Mouse (Mus musculus): ENCODE results near the gene Agtpbp1. TPM values are rescaled to one million over a fixed set of nuclear protein-coding genes. Genes with fewer than 3 reads are reported as not detected.

The Agtpbp1 gene
- total RNA-seq, 1 experiment from 2014 or later: 81.8 TPM

DNA sequence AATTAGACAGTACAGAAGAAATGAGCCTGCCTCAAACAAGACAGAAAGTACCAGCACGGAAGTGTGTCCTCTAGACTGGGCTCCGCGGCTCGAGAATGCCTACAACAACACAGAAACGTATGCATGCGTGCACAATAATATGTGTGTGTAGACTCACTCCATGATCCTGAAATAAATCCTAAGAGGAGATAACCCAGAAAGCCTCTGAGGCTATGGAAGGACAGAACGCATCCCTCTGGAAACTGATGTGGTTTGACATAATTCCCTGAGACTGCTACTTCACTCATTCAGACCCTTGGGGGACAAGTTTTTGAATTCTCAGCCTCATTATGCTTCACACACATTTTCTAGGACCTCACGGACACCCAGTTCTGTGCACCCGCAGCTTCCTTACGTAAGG lies 42.6 kb downstream of the Agtpbp1 start:
- no peak for ATAC-seq (replicated peaks; ENCODE audit: insufficient number of reproducible peaks, low FRiP score, low TSS enrichment, poor library complexity, severe bottlenecking)

DNA sequence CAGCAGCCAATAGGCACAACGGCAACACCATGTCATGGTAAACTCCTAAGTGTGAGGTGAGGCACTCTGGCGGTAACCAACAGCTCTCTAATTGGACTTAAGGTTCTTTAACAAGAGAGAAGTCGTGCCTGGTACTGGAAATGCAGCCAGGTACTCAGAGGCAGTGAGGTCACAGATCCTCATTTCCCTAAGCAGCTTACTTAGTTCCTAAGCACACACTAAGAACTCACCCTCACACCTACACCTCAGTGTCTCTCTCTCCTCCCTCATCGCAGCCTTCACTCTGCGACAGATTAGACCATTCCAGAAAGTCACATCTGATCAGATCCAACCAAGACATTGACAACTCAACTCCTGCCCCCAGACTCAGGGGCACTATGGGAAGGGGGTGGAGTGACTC lies 45.0 kb downstream of the Agtpbp1 start:
- ATAC-seq (replicated peaks; ENCODE audit: insufficient number of reproducible peaks, low FRiP score, low TSS enrichment, poor library complexity, severe bottlenecking): no peak

DNA sequence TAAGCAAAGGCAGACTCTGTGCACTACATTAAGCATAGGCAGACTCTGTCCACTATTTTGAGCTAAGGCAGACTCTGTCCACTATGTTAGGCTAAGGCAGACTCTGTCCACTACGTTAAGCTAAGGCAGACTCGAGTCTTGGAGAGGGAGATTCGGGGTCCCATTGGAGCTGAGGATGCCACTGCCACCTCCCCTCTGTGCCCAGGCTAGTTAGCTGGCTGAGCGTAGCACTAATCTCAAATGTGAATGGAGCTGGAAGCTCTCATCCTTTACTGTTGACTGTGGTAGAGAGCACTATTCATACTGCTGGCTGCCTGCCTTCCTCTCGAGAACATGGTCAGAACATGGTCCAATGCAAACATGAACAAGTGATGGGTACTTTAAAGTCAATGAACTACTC lies 46.4 kb downstream of the Agtpbp1 start:
- no peak for ATAC-seq (replicated peaks; ENCODE audit: insufficient number of reproducible peaks, low FRiP score, low TSS enrichment, poor library complexity, severe bottlenecking)

DNA sequence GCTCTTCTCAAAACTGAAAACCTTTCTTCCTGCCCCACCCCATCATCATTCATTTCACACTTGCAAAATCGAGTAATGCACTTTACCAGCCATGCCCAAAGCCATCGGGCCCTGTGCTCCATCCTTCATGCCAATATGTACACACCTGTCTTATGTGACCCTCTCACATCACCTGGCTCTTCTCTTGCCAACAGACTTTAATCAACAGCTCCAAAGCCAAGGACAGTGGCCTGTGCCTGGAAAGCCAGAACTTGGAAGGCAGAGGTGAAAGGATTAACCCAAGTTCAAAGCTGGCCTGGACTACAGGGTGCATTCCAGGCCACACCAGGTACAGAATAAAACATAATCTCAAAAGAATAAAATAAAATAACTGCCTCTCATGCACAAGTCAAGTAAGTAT lies 48.4 kb downstream of the Agtpbp1 start:
- ATAC-seq (replicated peaks; ENCODE audit: insufficient number of reproducible peaks, low FRiP score, low TSS enrichment, poor library complexity, severe bottlenecking): no peak

DNA sequence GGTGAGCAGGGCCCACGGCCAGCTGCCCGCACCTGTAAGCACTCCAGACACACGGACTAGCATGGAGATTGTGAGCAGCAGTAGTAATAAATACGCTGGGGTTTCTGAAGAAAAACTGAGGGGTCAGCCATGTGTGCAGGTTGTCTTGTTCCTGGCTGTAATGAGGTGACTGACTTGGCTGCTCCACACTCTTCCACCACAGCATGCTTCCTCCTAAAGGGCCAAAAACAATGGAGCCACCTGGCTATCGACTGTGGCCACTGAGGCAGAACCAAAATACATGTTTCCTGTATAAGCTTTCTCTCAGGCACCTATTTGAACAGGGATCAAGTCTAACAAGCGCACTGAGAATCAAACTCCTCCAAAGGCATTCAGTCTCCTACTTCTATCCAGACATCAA lies 49.3 kb downstream of the Agtpbp1 start:
- ATAC-seq (replicated peaks; ENCODE audit: insufficient number of reproducible peaks, low FRiP score, low TSS enrichment, poor library complexity, severe bottlenecking): no peak

DNA sequence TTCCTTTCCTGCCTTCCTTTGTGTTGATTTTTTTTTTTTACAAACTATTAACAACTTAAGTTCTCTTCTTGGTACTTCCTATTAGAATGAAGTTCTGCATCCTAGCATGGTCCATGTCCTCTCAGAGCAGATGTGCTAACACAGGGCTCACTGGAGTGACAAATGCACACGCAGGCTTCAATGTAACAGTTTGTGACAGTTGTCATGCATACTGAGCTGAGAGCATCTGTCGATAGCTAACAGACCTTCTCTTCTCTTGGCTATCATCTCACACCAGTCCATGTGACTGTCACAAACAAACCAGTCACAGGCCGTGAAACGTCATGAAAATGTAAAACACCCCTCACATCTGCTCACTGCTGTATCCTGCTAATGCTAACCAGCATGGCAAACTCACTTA lies 50.7 kb downstream of the Agtpbp1 start:
- ATAC-seq (replicated peaks; ENCODE audit: insufficient number of reproducible peaks, low FRiP score, low TSS enrichment, poor library complexity, severe bottlenecking): no peak

DNA sequence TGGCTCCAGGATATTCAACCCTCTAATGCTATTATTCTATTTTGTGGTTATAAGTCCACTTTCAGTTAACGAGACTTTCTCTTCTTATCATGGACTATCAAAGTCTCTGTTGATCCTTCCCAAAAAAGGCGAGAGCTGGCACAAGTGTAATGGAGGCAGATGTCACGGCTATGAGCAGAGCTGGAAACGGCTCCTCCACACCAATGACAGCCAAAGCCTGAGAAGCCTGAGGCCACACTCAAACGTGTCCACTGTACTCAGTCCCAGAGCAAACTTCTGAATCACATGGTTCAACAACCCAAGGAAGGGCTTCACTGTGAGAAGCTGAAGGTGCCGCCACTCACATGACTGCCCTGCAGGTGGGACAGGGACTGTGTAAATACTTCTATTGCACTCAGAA lies 51.7 kb downstream of the Agtpbp1 start:
- no peak for ATAC-seq (replicated peaks; ENCODE audit: insufficient number of reproducible peaks, low FRiP score, low TSS enrichment, poor library complexity, severe bottlenecking)

DNA sequence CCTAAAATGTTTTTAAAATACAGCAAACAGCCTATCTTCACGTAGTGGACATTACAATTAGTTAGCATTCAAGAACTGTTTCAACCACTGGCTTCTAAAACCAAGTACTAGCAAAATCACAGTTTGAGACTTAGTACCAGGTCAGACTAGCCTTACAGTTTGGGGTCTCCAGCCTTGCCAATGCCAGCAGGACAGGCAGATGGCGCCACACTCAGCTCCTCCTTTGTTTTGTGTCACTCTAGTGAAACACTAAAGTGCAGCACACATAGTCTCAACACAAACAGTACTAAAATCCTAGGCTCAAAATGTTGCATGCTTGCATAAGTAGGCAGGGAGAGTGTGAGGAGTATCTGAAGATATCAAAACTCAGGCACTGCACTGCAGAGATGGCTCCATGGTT lies 53.8 kb downstream of the Agtpbp1 start:
- no peak for ATAC-seq (replicated peaks; ENCODE audit: insufficient number of reproducible peaks, low FRiP score, low TSS enrichment, poor library complexity, severe bottlenecking)

DNA sequence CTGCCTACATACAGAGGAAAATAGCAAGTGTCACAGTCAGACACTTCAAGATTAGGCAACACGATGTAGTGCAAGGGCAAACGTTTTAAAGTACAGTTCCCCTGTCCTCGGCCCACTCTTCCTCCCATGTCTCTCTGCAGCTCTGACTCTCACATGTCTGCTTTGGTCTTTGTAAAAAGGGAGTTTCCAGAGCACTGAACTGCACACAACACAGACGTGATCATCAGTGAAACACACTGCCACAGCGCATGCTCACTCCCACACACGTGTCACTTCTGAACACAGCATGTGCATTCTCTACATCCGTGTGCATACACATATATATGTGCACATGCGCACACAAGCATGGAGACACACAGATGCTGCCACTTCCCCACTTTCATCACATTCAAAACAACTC lies 54.5 kb downstream of the Agtpbp1 start:
- ATAC-seq (replicated peaks; ENCODE audit: insufficient number of reproducible peaks, low FRiP score, low TSS enrichment, poor library complexity, severe bottlenecking): no peak

DNA sequence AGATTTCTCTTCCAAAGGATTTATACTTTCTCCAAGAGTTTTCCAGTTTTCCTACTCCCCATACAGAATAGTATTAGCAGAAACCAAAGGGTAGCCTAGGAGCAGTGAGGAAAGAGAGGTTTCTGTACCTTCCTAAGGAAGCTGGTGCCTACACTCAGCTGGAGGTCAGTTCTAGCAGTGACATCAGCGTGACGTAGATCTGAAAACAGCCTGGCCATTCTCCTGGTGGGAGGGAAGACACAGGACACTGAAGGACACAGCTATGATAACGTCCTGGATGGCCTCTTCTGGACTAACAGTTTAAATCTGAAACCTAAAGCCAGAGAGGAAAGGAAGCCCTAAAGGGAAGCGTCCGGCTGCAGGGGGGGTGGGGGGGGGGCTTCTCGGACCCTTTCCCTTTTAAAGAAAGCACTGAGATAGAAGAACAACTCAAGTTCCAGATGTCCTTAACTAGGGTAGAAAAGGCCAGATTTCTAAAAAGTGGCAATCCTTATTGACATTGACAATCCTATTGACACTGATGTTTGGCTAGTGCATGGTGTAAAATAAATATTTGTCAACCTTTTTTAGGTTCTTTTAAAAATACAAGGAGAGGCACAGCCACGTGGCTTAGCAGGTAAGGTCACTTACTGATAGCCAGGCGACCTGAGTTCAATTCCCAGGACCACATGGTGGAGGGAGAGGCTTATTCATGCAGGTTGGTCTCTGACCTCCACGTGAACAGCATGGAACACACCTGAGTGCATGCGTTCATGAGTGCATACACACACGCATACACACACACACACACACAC lies 63.6 kb downstream of the Agtpbp1 start:
- no peak for ATAC-seq (replicated peaks; ENCODE audit: insufficient number of reproducible peaks, low FRiP score, low TSS enrichment, poor library complexity, severe bottlenecking)

DNA sequence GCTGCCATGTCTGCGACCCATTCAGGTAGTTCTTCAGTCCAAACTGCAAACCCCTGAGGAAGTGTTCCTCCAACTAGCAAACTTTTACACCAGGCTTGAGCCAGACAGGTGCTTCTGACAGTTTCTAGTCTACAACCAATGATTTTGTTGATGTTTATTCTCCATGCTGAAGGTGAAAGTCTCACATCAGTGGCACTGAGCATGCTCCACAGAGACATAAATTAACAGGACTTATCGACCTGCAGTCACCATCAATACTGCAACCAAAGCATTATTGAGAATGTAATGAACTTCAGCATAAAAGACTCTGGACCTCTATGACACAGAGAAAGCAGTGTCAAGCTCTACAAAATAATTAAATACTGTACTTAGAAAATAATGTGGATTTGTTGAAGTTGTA lies 64.2 kb downstream of the Agtpbp1 start:
- ATAC-seq (replicated peaks; ENCODE audit: insufficient number of reproducible peaks, low FRiP score, low TSS enrichment, poor library complexity, severe bottlenecking): no peak

DNA sequence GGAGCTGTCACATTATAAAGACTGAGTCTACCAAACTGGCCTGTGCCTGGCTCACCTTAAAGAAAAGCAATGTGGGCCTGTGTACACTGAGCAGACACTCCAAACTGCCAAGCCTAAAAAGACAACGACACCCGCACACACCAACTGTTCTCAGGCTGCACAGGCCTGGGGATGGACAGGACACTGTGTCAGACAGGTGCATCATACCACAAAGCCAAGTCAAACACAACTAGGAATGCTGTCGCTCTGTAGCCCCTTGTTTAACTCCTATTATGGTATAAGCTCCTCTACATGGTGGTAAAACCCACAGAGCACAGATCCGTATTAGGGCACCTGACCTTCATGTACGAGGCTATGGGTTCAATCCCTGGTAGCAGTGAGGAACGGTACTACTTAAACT lies 65.5 kb downstream of the Agtpbp1 start:
- no peak for ATAC-seq (replicated peaks; ENCODE audit: insufficient number of reproducible peaks, low FRiP score, low TSS enrichment, poor library complexity, severe bottlenecking)

DNA sequence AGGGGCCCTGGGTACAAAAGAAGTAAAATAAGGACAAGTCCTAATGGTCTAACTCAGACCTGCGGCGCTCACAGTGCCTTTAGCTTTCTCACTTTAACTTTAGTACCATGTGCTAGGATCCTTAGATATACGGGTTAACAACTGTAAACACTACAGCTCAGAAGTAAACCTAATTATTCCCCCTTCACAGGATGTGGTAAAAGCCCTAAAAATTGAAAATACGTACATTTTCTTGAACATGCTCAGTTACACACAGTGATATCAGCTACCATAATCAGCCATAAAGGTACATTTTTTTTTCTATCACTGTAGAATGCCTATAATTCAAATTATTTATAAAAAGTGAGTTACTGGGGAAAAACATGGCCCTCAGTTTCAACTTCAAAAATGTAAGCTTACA lies 67.0 kb downstream of the Agtpbp1 start:
- ATAC-seq (replicated peaks; ENCODE audit: insufficient number of reproducible peaks, low FRiP score, low TSS enrichment, poor library complexity, severe bottlenecking): no peak

DNA sequence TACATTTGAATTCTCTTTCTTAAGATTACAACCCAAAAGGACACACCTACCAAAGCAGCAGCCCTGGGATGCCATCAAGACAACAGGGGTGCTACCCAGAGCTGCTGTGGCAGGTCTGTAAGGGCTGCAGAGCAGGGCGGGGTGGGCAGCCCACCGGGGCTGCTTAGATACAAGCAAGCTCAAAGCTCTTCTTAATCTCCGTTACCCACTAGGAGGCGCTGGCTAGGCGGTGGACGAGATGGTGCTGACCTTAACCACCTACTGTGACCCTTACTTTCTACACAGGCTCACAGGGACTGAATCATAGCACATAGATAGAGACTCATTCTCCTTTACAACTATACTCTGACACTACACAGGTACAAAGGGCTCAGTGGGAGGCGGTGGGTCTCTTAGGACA lies 70.0 kb downstream of the Agtpbp1 start:
- no peak; the same call in 1 of the 2 replicates for ATAC-seq (replicated peaks; ENCODE audit: insufficient number of reproducible peaks, low FRiP score, low TSS enrichment, poor library complexity, severe bottlenecking)

DNA sequence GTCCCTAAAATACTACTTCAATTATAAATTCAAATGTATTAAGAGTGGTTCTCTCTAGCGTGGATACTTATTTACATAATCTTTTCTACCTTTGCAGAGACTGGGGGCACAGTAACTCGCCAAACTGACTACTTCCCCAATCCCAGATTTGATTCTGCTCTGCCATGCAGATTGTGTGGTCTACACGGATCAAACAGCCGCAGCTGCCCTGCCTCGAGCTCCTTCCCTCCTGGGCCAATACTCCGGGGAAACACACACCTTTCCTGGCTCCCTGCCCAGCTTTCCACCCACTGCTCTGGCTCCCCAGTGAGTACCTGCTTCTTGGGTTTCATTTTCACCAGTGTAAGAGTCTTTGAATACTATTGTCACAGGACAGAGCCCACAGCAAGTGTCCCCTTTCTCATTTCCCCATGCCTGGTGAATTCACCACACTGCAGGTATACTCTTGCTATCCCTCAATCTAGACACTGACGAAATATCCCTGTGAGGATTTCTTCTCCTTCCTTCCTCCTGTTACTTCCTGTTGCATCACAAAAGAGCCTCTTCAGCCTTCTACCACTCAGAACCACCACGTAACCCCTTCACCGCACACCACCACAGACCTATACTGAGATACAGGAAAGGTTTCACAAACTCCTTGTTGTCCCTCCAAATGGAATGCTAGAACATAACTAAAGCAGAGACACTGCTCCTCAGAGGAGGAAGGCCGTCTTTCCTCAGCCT lies 75.2 kb downstream of the Agtpbp1 start:
- peak; percentile 47; the same call in 1 of the 2 replicates for ATAC-seq (replicated peaks; ENCODE audit: insufficient number of reproducible peaks, low FRiP score, low TSS enrichment, poor library complexity, severe bottlenecking)

DNA sequence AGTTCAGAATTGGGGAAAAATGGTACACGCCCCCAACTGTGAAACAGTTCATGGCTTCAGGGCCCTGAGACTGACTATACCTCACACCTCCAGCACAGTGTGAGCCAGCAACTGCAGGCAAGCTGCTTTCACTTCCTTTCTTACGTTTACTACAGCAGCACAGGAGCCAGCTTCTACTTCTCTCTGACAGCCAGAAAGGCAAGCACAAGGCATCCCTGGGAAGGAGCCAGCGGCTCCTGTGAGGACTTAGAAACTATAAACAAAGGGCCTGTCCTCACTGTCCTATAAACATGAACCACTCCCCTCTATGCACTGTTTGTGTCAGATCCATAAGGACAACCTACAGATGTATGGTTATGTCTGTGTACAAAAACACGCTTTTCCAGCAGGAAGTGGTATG lies 76.4 kb downstream of the Agtpbp1 start:
- ATAC-seq (replicated peaks; ENCODE audit: insufficient number of reproducible peaks, low FRiP score, low TSS enrichment, poor library complexity, severe bottlenecking): peak; percentile 71

DNA sequence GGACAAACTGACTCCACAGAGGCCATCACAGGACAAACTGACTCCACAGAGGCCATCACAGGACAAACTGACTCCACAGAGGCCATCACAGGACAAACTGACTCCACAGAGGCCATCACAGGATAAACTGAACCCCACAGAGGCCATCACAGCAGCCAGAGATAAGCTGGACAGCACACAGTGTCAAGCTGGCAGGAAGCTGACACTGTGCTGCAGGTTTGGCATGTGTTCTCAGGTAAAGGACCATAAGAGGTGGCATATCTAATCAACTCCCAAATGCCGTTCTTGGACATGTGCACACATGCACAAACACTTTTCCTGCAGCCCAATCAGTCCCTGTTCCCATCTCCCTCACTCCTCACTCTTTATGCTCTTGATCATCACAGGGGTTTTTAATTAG lies 78.6 kb downstream of the Agtpbp1 start:
- no peak for ATAC-seq (replicated peaks; ENCODE audit: insufficient number of reproducible peaks, low FRiP score, low TSS enrichment, poor library complexity, severe bottlenecking)

DNA sequence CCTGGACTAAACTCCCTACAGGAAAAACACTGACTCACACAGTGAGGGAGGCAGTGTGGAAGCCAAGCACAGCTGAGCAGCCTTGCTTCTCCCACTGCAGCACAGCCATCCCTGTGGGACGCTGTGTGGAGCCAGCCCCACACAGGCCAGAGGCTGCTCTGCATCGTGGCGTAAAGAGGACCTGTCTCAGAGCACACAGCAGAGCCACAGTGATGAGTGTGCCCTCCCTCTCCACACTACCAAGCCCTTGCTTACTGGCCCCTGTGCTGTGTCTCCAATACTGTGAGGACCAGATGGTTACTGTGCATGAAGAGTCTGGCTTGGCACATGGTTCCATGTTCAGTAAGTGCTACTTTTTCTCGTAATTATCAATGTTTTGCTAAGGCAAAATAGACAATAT lies 79.2 kb downstream of the Agtpbp1 start:
- no peak for ATAC-seq (replicated peaks; ENCODE audit: insufficient number of reproducible peaks, low FRiP score, low TSS enrichment, poor library complexity, severe bottlenecking)

DNA sequence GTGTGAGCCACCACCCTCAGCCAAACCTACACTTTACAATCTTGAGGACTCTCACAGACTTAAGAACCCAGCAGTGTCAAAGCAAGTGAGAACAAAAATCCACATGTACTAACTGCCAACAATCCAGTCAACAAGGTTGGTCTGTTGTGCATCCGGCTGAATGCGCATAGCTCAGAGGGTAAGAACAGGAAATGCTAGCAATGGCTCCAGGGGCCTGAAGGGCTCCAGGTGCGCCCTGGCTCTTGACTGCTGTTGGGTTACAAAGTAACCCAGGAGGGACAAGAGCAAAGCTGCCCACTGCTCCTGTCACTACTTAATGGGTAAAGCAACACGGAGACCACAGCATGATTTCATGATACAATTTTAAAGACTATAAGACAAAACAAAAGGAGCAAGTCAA lies 81.4 kb downstream of the Agtpbp1 start:
- ATAC-seq (replicated peaks; ENCODE audit: insufficient number of reproducible peaks, low FRiP score, low TSS enrichment, poor library complexity, severe bottlenecking): no peak

DNA sequence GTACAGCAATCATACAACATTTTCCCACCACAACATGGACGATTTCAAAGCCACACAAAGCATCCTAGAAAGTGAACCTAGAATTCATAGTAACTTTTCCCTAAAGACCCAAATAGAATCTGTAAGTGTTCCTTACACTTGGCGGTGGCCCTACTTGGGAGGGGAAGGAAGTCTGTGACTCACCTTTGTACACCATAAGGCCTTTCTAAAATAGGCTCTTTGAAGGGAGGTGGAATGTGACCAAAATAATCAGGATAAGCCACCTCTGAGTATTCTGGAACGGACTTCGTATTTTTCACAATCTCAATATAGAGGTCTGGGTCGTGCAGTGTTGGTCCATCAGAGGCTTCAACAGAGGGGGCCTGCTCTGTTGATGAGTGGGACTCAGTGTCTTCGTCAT lies 85.2 kb downstream of the Agtpbp1 start:
- no peak for ATAC-seq (replicated peaks; ENCODE audit: insufficient number of reproducible peaks, low FRiP score, low TSS enrichment, poor library complexity, severe bottlenecking)
